Mouse (Mus musculus) bone marrow macrophage, adult 2 months (primary cell): ENCODE results near the gene Aqp9.

Source experiments
- CTCF ChIP-seq: IDR thresholded peaks from 2 replicates; pipeline ENCODE4 v1.5.1; 2012; ENCODE audit warnings: low read depth, mild to moderate bottlenecking, low read length, moderate library complexity
- POLR2A ChIP-seq: IDR thresholded peaks from 2 replicates; pipeline ENCODE4 v1.6.1; 2012; ENCODE audit warnings: mild to moderate bottlenecking, low read depth, low read length, borderline replicate concordance

- TF ChIP-seq CTCF: no peak
- TF ChIP-seq POLR2A: no peak
Measured at GRCm38 (mm10) chr9:71138936-71139335, 29.5 kb downstream of the Aqp9 start.
